Mouse (Mus musculus) left cerebral cortex, postnatal 14 days (tissue): ENCODE data around the gene Dgkz. TPM values are rescaled to one million over a fixed set of nuclear protein-coding genes. Genes with fewer than 3 reads are reported as not detected.

ENCODE experiments used
- DNase-seq, 2 experiments: peaks; one replicate each; pipeline ENCODE4 v3.0.0; 2021 to 2022; ENCODE audit warnings: low spot score in 2 of 2, mixed read lengths in 1 of 2
- intact Hi-C: fragments of 180-260 bp; cut with DNase I; formaldehyde crosslinking; loops from one replicate; pipeline ENCODE4 v1.15.1; 2025
- total RNA-seq, 2 experiments: library from RNA; stranded (reverse); gene quantifications; 2 replicates each; pipeline ENCODE4 v1.2.3; 2021

The Dgkz gene
- total RNA-seq, 2 experiments from 2014 or later = 342 to 377 TPM

DNA sequence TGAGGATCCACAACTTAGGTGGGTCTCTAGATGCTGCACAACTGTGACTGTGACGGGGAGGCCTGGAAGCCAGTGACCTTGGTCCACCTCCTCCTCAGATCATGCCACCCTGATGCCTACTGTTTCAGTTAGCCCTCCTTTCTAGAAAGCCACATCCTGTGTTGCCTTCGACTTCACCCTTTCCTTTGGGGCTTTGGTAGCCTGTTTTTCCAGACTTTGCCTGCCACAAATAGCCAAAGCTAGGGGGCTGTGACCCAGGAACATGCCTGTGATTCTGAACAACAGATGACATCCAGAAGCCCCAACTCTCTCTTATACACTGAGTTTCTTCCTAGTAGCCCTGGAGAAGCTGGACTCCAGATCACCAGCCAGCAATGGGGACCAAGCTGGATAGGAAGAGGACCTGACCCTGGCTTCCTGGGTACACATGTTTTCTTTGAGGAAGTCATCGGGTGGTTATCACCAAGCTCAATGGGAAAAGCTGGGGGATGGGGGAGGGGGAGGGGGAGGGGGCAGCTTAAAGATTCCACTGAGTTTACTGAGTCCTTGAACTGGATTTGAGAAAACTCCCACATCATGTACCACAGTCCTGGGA is 11.0 kb downstream of the Dgkz start:
- intact Hi-C loops = no loop called here
- DNase-seq = no peak

DNA sequence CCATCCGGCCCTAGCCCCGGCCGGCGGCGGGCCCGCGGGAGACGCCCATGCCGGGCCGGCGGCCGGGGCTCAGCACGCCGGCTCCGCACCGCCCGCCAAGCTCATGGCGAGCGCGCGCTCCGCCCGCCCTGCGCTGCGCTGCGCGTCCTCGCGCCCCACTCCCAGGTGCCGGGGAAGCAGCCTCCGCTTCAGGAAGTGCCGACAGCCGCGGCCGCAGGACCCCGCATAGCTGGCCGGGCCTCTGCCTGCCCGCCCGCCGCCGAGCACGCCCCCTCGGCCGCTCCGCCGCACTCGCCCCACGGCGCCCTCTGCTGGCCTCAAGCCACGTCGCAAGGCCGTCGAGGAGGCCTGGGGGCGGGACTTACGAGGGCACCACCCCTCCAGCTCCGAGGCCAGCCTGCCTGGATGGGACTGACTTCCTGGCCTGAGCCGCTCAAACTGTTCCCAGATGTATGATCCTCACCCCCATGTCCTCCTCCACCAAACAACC is 12.2 kb downstream of the Dgkz start:
- peak; percentile 94 for DNase-seq
- intact Hi-C loops = loop anchor here (2.0 kb wide), 1 partner anchor 19 kb away; the partner anchor contains the start of gene Gm9821

DNA sequence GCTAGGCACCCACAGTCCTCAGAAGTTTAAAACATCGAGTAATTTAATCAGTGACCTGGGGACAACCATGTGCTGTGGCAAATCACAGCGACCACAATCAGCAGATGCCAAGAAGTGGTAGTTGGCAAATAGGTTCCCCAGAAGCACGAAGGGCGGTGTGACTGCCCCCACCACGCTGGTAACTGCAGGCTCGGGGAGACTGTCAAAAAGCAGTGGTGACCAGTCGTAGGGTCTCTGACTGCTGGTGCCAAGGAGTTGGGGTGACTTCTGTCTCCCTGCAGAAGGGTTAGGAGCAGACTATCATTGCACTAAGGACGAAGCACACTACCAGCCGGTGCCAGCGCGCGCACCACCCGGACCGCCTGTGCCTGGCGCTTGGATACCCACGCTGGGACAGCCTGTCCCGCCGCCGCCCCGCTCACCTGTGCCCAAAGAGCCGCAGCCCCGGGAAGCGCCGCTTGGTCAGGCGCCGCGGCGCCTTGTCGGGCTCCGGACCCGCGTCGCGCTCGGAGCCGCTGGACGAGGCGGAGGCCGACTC is 12.7 kb downstream of the Dgkz start:
- intact Hi-C loops = loop anchor here (2.0 kb wide), 1 partner anchor 18 kb away; the partner anchor contains the start of gene Gm9821
- no peak for DNase-seq

DNA sequence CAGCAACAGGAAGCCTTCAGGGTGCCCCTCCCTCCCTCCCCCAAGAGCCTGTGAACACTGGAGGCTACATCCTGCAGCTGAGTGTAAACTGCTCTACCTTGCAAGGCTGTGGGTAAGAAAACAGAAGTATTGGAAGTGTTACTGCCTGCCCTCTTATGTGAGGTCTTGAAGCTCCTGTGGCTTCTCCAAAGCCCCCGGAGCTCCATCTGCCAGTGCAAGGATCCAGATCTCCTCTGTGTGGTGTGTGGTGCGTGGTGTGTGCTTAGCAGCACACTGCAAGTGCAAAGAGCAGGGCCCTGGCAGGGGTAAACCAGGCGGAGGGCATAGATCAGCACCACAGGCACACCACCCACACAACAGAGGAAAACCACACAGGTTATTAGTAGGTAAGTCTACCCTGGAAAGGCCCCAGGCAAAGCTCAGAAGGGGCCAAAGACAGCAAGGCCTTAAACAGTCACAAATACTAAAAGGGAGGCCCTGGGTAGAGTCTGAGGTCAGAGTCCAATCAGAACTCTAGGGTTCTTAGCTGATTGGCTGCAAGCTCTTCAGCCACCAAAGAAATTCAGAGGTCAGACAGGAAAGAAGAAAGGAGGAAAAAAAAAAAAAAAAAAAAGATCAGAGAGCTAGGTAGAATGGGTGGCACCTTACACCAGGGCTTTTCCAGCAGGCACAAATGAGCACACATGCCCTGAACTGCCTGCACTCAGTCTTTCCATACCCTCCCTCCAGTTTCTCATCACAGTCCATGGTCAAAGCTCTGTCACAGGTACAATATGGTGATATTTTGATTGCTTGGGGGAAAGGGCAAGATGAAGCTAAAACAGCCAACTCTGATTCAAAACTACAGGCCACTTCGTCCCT is 13.5 kb downstream of the Dgkz start:
- intact Hi-C loops = loop anchor here (2.0 kb wide), 1 partner anchor 17 kb away; the partner anchor contains the start of gene Gm9821
- DNase-seq = no peak

DNA sequence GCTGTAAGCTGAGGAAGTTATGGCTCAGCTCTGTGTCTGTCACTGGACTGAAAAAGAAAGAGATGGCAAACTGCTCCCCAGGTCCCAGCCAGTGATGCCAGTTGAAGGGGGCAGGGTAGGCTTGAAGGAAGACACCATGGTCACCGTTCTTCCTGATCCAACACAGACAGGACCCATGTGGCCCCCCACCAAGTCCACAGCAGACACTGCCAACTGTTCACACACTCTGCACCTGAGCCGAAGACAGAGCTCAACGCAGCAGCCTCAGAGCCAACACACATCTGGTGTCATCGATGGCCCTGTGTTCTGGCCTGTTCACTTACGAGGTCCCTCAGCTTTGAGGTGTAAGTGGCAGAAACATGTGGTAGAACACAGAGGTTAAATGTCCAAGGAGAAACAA is 15.2 kb downstream of the Dgkz start:
- intact Hi-C loops = no loop called here
- DNase-seq = no peak

DNA sequence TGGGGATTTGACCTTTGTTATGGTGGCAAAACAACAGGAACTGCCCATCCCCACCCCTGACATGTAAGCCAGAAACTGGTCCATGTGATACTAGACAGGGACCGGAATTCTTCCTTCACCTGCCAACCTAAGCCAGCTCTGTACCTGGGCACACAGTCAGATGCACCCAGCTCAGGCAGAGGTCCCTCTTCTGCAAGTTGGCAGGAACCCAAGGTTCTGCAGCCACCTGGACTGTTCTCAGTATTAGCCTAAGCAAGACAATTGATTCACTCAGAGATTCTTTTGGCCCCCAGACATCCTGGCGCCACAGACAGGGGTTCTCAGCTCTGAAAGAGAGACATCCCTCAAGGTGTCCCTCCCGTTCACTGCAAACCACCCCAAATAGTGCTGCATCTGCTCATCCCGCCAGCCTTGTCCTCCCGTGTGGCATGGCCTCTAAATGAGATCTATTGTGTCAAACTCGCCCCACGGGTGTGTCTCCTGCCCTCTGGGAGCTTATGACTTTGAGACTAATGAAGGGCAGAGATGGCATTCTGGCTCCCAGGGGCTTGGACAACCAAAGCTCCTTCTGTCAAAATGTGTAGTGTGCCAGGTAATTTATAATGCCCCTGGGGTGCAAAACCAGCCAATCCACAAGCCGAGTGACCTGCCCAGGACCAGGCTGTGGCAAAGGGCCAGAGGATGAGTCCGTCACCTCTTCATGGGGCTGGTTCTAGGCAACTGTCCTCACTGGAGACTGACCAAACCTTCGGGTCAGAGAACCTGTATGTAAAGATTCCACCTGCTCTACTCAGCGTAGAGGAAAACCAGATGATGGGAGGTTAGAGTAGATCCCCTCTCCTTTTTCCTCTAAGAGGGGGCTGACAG is 15.9 kb downstream of the Dgkz start:
- intact Hi-C loops = no loop called here
- DNase-seq = no peak

DNA sequence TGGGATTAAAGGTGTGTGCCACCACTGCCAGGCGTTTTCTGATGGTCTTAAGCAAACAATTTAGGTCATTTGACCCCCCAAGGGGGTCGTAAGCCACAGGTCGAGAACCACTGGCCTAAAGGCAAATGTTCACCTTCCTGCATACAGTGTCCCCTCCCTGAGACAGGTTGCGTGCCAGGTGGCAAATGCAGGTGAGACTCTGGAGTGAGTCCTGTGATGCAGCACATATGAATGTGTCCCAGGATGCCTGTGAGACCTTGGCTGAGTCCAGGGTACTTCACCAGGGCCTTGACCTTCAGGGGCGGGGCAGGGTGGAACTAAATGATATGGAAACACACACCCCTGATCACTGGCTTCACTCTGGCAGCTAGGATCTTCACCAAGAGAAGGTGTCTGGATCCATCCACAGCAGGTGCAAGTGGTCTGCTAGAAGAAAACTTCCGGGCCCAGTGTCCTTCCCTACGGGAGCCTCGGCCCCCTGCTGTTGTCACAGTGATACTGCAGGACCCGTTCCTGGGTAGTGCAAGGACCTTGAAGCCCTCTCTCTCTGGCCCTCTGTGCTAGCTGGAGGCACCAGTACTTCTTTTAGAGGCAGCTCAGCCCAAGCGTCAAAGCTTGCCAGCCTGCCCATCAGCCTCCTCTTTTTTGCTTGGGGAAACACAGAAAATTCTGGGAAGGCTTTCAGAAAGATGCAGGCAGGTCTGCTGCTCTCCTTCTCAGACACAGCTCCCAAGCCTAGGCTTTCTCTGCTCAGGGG is 16.8 kb downstream of the Dgkz start:
- peak in 1 of 2 experiments; percentile 65 for DNase-seq
- intact Hi-C loops = no loop called here

DNA sequence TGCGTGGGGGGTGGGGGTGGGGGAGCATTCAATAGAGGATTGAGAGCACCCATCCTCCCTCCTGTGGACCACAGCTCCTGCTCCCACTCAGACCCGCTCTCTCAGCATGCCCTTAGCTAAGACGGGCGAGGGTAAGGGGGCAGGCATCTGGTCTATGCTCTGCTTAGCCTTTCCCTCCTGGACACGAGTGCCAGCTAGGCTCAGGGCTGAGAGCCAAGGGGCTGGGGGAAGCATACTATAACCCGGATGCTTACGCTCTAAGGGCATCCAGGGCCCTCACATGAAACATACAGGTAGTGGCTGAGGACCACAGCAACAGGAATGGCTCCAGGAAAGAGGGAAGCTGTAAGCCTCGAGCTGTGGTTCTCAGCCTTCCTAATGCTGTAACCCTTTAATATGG is 17.6 kb downstream of the Dgkz start:
- no peak for DNase-seq
- intact Hi-C loops = no loop called here

DNA sequence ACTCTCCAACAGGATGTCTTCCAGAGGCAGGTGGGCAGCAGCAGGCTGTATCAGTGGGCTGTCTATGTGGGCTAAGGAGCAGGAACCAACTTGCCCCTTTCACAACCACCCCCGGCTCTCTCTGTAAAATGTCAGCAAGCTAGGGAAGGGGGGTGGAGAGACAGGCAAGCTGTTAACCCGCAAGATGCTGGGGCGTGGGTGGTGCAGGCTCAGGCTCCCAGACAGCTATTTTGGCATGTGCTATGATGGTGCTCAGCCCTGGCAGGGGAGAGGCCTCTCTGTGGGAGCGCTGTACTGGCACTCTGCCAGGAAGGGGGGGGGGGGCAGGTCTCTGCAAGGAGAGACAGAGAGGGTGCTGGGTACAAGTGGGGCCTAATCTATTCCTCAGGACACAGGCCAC is 18.6 kb downstream of the Dgkz start:
- peak; percentile 84 to 96 for DNase-seq
- intact Hi-C loops = no loop called here

DNA sequence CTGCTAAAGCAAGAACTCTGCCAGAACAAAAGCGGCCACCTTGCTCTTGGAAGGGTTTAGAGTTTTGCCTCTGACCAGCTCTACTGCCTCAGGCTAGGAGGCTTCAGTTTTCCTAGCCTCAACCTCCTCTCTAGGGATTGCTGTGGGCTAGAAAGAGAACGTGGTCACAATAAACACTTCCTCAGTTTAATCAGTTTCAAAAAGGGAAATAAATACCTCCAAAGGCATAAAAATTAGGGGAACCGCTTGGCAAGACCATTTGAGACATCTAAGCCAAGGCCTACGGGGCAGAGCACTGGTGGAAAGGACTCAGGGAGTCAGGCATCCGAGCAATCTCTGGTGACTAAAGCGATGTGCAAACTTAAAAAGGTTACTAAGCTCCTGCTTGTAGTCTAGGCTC is 19.8 kb downstream of the Dgkz start:
- DNase-seq = no peak
- intact Hi-C loops = no loop called here

DNA sequence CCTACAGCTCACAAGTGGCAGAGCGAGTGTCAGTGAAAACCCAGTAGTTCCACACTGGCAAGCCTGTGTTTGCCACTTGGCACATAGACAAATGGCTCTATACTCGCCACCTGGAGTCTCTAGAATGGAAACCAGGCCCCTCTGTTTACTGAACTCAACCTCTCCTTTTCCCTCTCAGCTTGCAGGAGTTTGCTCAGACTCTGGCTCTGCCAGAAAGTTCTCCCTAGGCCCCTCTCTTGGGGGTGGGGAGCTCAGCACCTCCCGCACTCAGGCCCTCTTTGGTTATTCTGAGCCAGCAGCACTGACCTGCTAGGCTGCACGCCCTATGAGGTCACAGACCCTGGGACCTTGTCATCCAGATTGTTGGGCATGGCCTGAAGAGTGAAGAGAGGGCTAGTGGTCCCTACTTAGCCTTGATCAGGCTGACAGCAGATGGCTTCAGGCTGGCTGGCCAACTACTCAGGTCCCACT is 20.5 kb downstream of the Dgkz start:
- intact Hi-C loops = no loop called here
- no peak for DNase-seq

DNA sequence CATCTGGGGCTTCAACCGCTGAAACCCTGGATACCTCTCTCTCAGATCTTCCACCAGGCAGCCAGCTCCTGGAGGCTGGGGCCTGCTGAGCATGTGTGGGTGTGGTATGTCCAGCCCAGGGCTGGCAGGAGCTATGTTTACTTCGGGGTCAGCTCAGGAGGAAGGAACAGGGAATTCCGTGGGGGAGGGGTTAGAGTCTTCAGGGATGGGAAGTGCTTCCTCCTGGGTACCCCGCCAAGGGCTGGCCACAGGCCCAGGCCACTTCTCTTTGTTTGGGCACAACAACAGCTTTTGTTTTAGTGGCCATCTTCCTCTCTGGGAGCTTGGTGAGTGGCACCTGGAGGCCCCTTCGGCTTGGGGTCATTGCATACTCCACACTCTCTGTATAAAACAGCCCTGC is 21.8 kb downstream of the Dgkz start:
- intact Hi-C loops = no loop called here
- no peak for DNase-seq

DNA sequence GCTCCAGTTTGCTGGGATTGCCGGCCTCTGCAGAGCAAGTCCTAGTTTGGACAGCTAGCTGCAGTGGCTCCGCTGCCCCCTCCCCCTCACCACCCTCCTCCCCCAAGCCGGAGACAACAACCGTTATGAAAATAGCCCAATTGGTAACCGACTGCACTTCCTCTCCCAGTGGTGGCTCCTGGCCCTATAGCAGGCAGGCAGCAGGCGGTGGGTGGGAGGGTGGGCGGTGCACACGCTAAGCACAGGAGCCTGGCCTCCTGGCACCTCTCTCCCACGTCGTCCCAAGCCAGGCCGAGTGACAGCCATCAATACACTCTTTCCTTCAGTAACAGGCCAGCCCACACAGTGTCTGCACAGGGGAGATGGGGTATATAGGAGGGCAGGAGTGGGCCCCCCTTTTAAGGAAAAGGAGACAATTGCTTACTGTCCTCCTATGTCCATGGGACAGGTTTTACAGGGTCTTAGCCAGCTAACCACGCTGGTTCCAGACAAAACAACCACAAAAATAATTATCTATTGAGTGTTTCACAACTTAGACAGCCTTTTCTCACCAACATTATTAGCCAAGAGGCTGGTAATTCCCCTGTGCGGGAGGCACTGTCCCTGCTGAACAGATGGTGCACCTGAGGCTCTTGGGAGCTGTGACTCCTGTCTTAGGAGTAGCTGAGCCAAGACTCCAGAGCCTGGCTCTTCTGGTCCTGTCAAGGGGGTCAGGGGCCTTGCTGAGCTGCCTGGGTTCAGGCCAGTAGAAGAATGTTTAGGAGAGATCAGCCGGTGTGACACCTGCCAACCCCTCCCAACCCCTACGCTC is 25.2 kb downstream of the Dgkz start:
- intact Hi-C loops = no loop called here
- no peak for DNase-seq

DNA sequence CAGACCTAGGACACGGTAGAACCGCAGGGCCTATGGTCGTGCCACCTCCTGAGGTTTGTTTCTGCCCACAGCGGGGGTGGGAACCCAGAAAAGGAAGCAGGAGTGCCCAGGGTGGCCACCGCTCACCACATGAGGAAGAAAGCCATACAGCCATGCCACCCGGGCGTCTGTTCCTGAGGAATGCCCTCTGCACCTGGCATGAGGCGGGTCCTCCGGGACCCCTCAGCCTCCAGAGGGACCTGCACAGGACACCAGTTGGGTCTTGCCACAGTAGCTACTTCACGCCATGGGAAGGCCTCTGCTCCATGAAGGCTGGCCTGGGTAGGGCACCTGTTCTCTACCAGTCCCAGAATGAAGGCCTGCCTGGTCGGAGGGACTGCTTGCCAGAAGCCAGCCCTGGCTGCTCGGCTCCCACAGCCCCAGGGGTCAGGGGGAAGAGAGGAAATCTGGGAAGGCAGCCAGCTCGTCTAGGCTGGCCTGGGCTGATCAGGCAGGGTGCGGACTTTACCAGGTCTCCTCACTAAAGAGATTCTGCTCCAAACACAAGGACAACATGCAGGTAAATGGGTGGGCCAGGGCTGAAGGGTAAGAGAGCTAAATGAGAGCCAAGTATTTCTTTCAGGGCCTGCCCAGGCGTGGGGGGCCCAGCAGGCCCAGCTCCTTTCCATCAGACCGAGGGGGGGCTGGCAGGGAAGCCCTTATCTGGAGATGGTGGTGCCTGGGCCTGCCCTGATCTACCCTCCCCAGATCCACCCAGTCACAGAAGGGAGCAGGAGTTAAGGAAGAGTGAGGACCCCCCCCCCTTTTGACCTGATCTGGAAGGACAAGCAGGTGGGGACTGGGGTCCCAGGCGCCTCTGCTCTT is 26.0 kb downstream of the Dgkz start:
- intact Hi-C loops = no loop called here
- DNase-seq = no peak

DNA sequence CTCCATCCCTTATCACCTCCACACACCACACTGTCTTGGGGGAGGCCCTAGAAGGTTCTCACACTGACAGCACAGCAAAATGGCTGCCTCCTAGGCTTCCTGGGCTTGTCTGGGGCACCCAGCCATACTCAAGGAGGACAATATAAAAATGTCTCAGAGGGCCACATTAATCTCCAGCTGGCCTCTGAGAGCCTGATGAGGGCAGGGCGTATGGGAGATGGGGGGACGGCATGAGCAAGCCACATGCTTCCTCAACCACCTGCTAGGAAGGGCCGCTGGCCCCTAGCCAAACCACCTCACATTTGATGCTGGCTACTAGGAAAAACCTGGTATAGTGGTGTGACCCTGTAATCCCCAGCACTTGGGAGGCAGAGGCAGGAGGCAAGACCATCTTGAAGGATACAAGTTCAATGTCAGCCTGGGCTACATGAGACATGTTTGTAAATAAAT is 26.8 kb downstream of the Dgkz start:
- no peak for DNase-seq
- intact Hi-C loops = no loop called here

DNA sequence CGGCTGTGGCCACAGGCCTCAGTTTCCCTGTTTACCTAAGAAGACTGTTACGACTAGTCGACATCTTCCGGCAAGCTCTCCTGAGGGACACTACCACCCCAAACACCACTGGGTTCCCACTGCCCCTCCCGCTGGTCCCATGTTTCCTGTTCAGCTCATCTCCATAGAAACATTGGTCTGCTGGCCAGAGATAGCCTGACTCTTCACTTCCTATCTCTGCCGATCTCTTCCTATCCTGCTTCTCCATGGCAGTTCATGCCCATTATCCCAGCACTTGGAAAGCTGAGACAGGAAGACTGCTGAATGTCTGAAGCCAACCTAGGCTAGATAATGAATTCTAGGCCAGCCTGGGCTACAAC is 27.5 kb downstream of the Dgkz start:
- no peak for DNase-seq
- intact Hi-C loops = no loop called here
